Mouse (Mus musculus) embryo, embryonic 11 days (tissue): ENCODE results near the gene Olfr1243.
"Not testable (repeated sequence)": the region's sequence is repeated elsewhere in the genome, so short reads cannot be mapped to it uniquely, and the experiment has no call there.

Experiments used
- DNase-seq: peaks from one replicate; pipeline ENCODE4 v3.0.0-alpha.2; 2015

The Olfr1243 gene

GRCm38 (mm10) chr2:89531387-89531786 is at the start of gene Olfr1243:
Olfr1243 (minus strand) TSS chr2:89531487.
- no peak for DNase-seq

GRCm38 (mm10) chr2:89578347-89578746 is 47.1 kb upstream of the Olfr1243 start, which contains the start of gene Olfr1245:
Olfr1245 (minus strand) TSS chr2:89578447.
- DNase-seq: no peak

DNA sequence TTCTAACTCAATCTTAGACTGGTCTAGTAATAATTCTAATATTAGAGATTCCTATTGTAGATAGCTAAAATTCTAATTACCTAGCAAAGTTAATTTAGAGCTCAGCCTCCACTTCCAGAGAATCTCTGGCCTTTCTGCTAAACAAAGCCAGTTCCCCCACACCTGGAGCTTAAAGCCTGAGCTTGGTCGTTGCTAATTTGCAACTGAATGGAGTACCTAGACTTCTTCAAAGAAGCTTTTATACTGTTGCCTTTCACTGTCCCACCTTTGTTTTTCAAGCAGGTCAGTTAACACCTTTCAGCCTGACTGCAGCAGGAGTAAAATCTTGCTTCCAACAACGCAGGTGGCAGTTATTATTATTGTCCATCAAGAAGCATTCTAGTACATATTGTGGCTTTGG is 31.4 kb upstream of the Olfr1243 start:
- not testable (repeated sequence) for DNase-seq

DNA sequence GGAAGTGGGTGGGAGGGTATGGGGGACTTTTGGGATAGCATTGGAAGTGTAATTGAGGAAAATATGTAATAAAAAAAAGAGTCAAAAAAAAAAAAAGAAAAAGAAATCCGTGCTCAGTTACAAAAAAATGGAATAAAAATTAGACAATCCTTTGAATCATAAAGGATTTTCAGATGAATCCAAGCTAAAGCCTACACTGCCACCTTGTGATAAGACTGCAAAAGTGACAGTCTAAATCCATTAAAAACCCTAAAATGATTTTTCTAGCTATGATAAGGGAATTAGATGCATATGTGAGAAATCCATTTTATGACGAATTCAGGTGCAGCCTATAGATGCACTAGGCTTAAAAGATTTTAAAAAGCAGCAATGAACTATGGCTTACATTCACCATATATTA is 13.2 kb upstream of the Olfr1243 start:
- peak; percentile 2 for DNase-seq

GRCm38 (mm10) chr2:89539923-89540322 is 8.6 kb upstream of the Olfr1243 start:
- no peak for DNase-seq

GRCm38 (mm10) chr2:89498235-89498634 is 33.1 kb downstream of the Olfr1243 start, which contains the start of gene Olfr1242:
Olfr1242 (minus strand) TSS chr2:89498335.
- no peak for DNase-seq

DNA sequence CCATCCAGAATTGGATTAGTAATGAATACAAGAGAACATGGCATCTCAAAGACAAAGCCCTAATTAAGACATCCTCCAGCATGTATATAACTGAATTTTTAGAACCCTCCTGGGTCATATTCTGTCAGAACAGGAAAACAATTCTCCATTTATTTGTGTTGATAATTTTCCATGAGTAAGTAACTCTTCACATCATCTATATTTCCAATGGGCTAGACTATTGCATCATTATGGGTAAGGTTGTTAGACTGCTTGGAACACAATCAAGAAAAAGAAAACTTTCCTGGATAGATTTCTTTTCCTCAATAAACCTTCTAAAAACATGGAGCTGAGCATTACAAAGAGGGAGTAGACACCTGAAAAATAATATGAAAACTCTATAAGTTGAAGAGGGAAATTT is 44.3 kb downstream of the Olfr1243 start, which contains the start of gene Olfr1241:
Gene Olfr1241, minus strand, starts transcription at position 101 of the 400 bp plus-strand sequence.
- no peak for DNase-seq
